11 mouse cellular contexts compared by ENCODE assay signal in genomic region chr15:82437975-82438617, GRCm38 (mm10). TPM values are rescaled to one million over a fixed set of nuclear protein-coding genes. Genes with fewer than 3 reads are reported as not detected.
DNase-seq lines count a peak whose midpoint lies in the region; ATAC-seq and TF ChIP-seq lines count a peak whose summit lies in the region.
"Had no signal": no experiment of that assay in that cellular context is flagged by ENCODE, and none has a peak within 500 bp of the region (broad histone marks: within the 10 kb centered on the region; RNA-seq: fewer than 3 reads in every experiment).

No protein-coding gene starts in this region.

- WGBS in liver, embryonic 12.5 days (ENCODE audit: insufficient replicate concordance), result 52% methylated on average over 5 of the region's 5 CpGs
- WGBS in kidney, adult 2 months, result 56% methylated on average over 5 of the region's 5 CpGs
- WGBS in liver, embryonic 16.5 days (ENCODE audit: insufficient replicate concordance), result 43% methylated on average over 5 of the region's 5 CpGs

- no peak overlapping the region for H3K4me2 ChIP-seq in liver, embryonic 12.5 days
- no peak overlapping the region for H3K4me2 ChIP-seq in liver, embryonic 16.5 days (ENCODE audit: low read depth, low read length)
- H3K4me2 ChIP-seq: hindbrain, embryonic 15.5 days had no signal

- H3K9ac ChIP-seq in liver, embryonic 12.5 days, result no peak overlapping the region
- no peak overlapping the region for H3K9ac ChIP-seq in liver, embryonic 16.5 days (ENCODE audit: low read depth, low read length)
- H3K9ac ChIP-seq: hindbrain, embryonic 15.5 days had no signal

- H3K9me3 ChIP-seq in liver, embryonic 12.5 days (replicated peaks), result no peaks in the 10 kb centered on the region
- H3K9me3 ChIP-seq in liver, embryonic 16.5 days (replicated peaks; ENCODE audit: control insufficient read depth, low read length), result no peaks in the 10 kb centered on the region

- H3K27me3 ChIP-seq in liver, embryonic 12.5 days (replicated peaks), result no peaks in the 10 kb centered on the region
- H3K27me3 ChIP-seq in kidney, adult 2 months (replicated peaks; ENCODE audit: control insufficient read depth, insufficient read depth, low read length), result no peaks in the 10 kb centered on the region
- H3K27me3 ChIP-seq in liver, embryonic 16.5 days (ENCODE audit: control insufficient read depth, insufficient read depth, low read depth, low read length), result no peaks in the 10 kb centered on the region
- H3K27me3 ChIP-seq: hindbrain, embryonic 15.5 days had no signal

- ATAC-seq in liver, embryonic 12.5 days, result no peak
- ATAC-seq in liver, embryonic 16.5 days (ENCODE audit: low read depth), result 0 out of 2 replicates have a peak, but pooled peaks have one; percentile 30

- H3K27ac ChIP-seq in liver, embryonic 12.5 days, result no peak overlapping the region
- H3K27ac ChIP-seq in kidney, adult 2 months (ENCODE audit: insufficient read depth, low read depth, low read length), result no peak overlapping the region
- no peak overlapping the region for H3K27ac ChIP-seq in liver, embryonic 16.5 days (ENCODE audit: low read length)
- H3K27ac ChIP-seq: hindbrain, embryonic 15.5 days had no signal

- DNase-seq in liver (peak; percentile 12), ES-CJ7 (ENCODE audit: low read depth, low spot score) (peak; percentile 4)
- peak; percentile 42 for DNase-seq in kidney, adult 2 months
- no peak for DNase-seq in right cerebral cortex, postnatal 25 days
- DNase-seq in right cerebral cortex, postnatal 36 days (ENCODE audit: low spot score in 2 of 2), result no peak
- DNase-seq: layer of hippocampus, postnatal 36 days had no signal

- TF ChIP-seq CTCF in kidney, adult 2 months (conservative IDR thresholded peaks at IDR 0.05; ENCODE audit: insufficient read depth, insufficient read length, low read depth, low read length), result peak; percentile 63

- H3K36me3 ChIP-seq in liver, embryonic 12.5 days, result no peaks in the 10 kb centered on the region
- H3K36me3 ChIP-seq in kidney, adult 2 months (ENCODE audit: control insufficient read depth, insufficient read depth, low read length), result no peaks in the 10 kb centered on the region
- no peaks in the 10 kb centered on the region for H3K36me3 ChIP-seq in liver, embryonic 16.5 days (ENCODE audit: control insufficient read depth, insufficient read depth)
- H3K36me3 ChIP-seq: hindbrain, embryonic 15.5 days had no signal

- TF ChIP-seq POLR2A in kidney, adult 2 months (IDR thresholded peaks at IDR 0.05; ENCODE audit: low read depth, low read length), result no peak

- H3K4me3 ChIP-seq in liver, embryonic 12.5 days, result no peak overlapping the region
- H3K4me3 ChIP-seq in kidney, adult 2 months (ENCODE audit: insufficient read depth, low read depth, low read length), result no peak overlapping the region
- H3K4me3 ChIP-seq in liver, embryonic 16.5 days (ENCODE audit: low read depth, low read length), result no peak overlapping the region
- H3K4me3 ChIP-seq: hindbrain, embryonic 15.5 days had no signal

- H3K4me1 ChIP-seq in liver, embryonic 12.5 days, result no peaks in the 10 kb centered on the region
- H3K4me1 ChIP-seq in kidney, adult 2 months (ENCODE audit: control insufficient read depth, insufficient read depth, low read length), result no peaks in the 10 kb centered on the region
- no peaks in the 10 kb centered on the region for H3K4me1 ChIP-seq in liver, embryonic 16.5 days (ENCODE audit: control insufficient read depth, low read depth, low read length)
- H3K4me1 ChIP-seq: hindbrain, embryonic 15.5 days had no signal

RNA-seq across cellular contexts. Expression of gene Cyp2d9, which starts 4.9 kb away (rescaled TPM):
- polyA plus RNA-seq in liver, embryonic 12.5 days (2016; fragmentation: Nextera tagmentation; extraction: Ambion mirVana), result 0.23 and 0.47 TPM in 2 replicates
- polyA plus RNA-seq in kidney, adult 2 months (2012; rRNA removed), result 29.6 and 49.9 TPM in 2 replicates
- 3.0 and 4.2 TPM in 2 replicates for polyA plus RNA-seq in liver, embryonic 16.5 days (2015; fragmentation: Nextera tagmentation; extraction: Ambion mirVana)
- polyA plus RNA-seq: hindbrain, embryonic 15.5 days; spleen, adult 2 months had no signal

RNA-seq across cellular contexts. Expression of gene Cyp2d10, which starts 31.1 kb away (rescaled TPM):
- 10.1 and 11.2 TPM in 2 replicates for polyA plus RNA-seq in liver, embryonic 12.5 days (2016; fragmentation: Nextera tagmentation; extraction: Ambion mirVana)
- 0.22 and 0.33 TPM in 2 replicates for polyA plus RNA-seq in kidney, adult 2 months (2012; rRNA removed)
- polyA plus RNA-seq in liver, embryonic 16.5 days (2015; fragmentation: Nextera tagmentation; extraction: Ambion mirVana), result 72.1 and 86.0 TPM in 2 replicates
- polyA plus RNA-seq: limb, embryonic 14.5 days had no signal

RNA-seq across cellular contexts. Expression of gene Cyp2d11, which starts 44.3 kb away (rescaled TPM):
- polyA plus RNA-seq in liver, embryonic 12.5 days (2016; fragmentation: Nextera tagmentation; extraction: Ambion mirVana), result not detected in 2 replicates
- polyA plus RNA-seq in kidney, adult 2 months (2012; rRNA removed), result not detected in 2 replicates
- polyA plus RNA-seq in liver, embryonic 16.5 days (2015; fragmentation: Nextera tagmentation; extraction: Ambion mirVana), result not detected in 2 replicates
- polyA plus RNA-seq: hindbrain, embryonic 15.5 days; limb, embryonic 14.5 days; spleen, adult 2 months had no signal

RNA-seq across cellular contexts. Expression of gene Cyp2d22, which starts 58.0 kb away (rescaled TPM):
- 8.0 and 8.1 TPM in 2 replicates for polyA plus RNA-seq in liver, embryonic 12.5 days (2016; fragmentation: Nextera tagmentation; extraction: Ambion mirVana)
- polyA plus RNA-seq in kidney, adult 2 months (2012; rRNA removed), result 60.9 and 74.8 TPM in 2 replicates
- 20.1 and 20.6 TPM in 2 replicates for polyA plus RNA-seq in liver, embryonic 16.5 days (2015; fragmentation: Nextera tagmentation; extraction: Ambion mirVana)

Comparison
In these comparisons a context has a peak if more than half of its experiments do, and no peak if none do; other contexts are left out.
1. DNase-seq: peak in liver (single experiment), ES-CJ7 (single experiment) and kidney, adult 2 months (single experiment); none in right cerebral cortex, postnatal 25 days (single experiment) and right cerebral cortex, postnatal 36 days (0 of 2).